Mouse (Mus musculus) hindbrain, embryonic 15.5 days (tissue): ENCODE results near the gene Spa17. TPM values are rescaled to one million over a fixed set of nuclear protein-coding genes. Genes with fewer than 3 reads are reported as not detected.

Experiments
- ATAC-seq: fragments of 200-750 bp; cut with Nextera tagmentation; 2 replicates; pipeline ENCODE4 v1.8.0; 2017; ENCODE audit warnings: low read depth, moderate number of reproducible peaks, moderate TSS enrichment; ENCODE audit not compliant: low FRiP score
- H3K27ac ChIP-seq: fragments of 300-500 bp; sonication (generic); replicated peaks from 2 replicates; pipeline ENCODE4 v1.5.1; 2015; ENCODE audit warnings: mild to moderate bottlenecking, inconsistent platforms
- H3K27me3 ChIP-seq: fragments of 300-500 bp; sonication (generic); 2 replicates; pipeline ENCODE4 v1.6.1; 2015; ENCODE audit warnings: control low read depth, inconsistent platforms
- H3K36me3 ChIP-seq: fragments of 300-500 bp; sonication (generic); 2 replicates; pipeline ENCODE4 v1.6.1; 2015; ENCODE audit warnings: control low read depth, inconsistent platforms
- H3K4me1 ChIP-seq: fragments of 300-500 bp; sonication (generic); replicated peaks from 2 replicates; pipeline ENCODE4 v1.6.1; 2015; ENCODE audit warnings: control low read depth, inconsistent platforms
- H3K4me2 ChIP-seq: fragments of 300-500 bp; sonication (generic); 2 replicates; pipeline ENCODE4 v1.6.1; 2015; ENCODE audit warnings: moderate library complexity, mild to moderate bottlenecking, inconsistent platforms
- H3K4me3 ChIP-seq: fragments of 300-500 bp; sonication (generic); 2 replicates; pipeline ENCODE4 v1.5.1; 2015; ENCODE audit warnings: mild to moderate bottlenecking, inconsistent platforms
- H3K9ac ChIP-seq: fragments of 300-500 bp; sonication (generic); 2 replicates; pipeline ENCODE4 v1.6.1; 2015; ENCODE audit warnings: inconsistent platforms
- H3K9me3 ChIP-seq: fragments of 300-500 bp; sonication (generic); 2 replicates; pipeline ENCODE4 v1.6.1; 2016; ENCODE audit warnings: control low read depth, inconsistent platforms
- WGBS: fragments of 180-500 bp; shearing (Covaris S2); methylation state at CpG from one replicate; pipeline ENCODE4 v1.1.7; 2015; 5-methylcytosine and 5-hydroxymethylcytosine counted together
- polyA plus RNA-seq: library from polyadenylated mRNA; unstranded; fragments of >200 nt; fragmentation: Nextera tagmentation; extraction: Ambion mirVana; gene quantifications from 2 replicates; pipeline ENCODE4 v1.2.1, GENCODE M21; 2015

Gene Spa17
- polyA plus RNA-seq, 1 experiment from 2014 or later: 11.2 TPM

DNA sequence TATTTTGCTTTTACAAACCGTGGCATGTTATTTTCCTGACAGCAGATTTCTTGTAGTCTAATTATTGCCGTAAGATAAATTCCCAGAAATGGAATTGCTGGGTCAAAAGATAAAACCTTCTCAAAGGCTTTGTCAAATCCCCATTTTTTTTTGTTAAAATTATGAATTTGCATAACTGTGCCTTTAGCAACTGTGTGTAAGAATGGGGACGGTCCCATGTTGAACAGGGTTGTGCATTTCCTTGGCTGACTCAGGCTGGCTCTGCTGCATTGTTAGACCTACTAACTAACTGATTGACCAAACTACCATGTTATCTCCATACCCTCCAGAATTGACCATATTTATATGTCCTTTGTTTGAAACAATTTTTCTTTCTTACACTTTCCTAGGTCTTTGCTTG, 20.7 kb upstream of the Spa17 start:
- no peaks in the 10 kb centered on the region for H3K4me1 ChIP-seq
- ATAC-seq: no peak
- no peaks in the 10 kb centered on the region for H3K36me3 ChIP-seq
- H3K9ac ChIP-seq: no peak overlapping the region
- H3K9me3 ChIP-seq: no peaks in the 10 kb centered on the region
- H3K27me3 ChIP-seq: no peaks in the 10 kb centered on the region
- no peak overlapping the region for H3K27ac ChIP-seq
- 89% methylated on average over 3 of the region's 3 CpGs for WGBS
- H3K4me3 ChIP-seq: no peak overlapping the region
- H3K4me2 ChIP-seq: no peak overlapping the region

GRCm38 (mm10) chr9:37632305-37632704, 18.8 kb upstream of the Spa17 start:
- Histone ChIP-seq H3K27ac (no peak overlapping the region), H3K36me3 (no peaks in the 10 kb centered on the region), H3K4me2 (no peak overlapping the region), H3K4me3 (no peak overlapping the region), H3K9me3 (no peaks in the 10 kb centered on the region), H3K9ac (no peak overlapping the region), H3K4me1 (no peaks in the 10 kb centered on the region), H3K27me3 (no peaks in the 10 kb centered on the region)
- ATAC-seq: no peak
- WGBS: 71% methylated on average over 2 of the region's 2 CpGs

- no peaks in the 10 kb centered on the region for H3K36me3 ChIP-seq
- no peak for ATAC-seq
- peaks cover 19% of the 10 kb centered on the region for H3K4me1 ChIP-seq
- H3K4me2 ChIP-seq: no peak overlapping the region
- H3K27ac ChIP-seq: no peak overlapping the region
- no peaks in the 10 kb centered on the region for H3K27me3 ChIP-seq
- WGBS: 88% methylated on average over 2 of the region's 2 CpGs
- H3K9me3 ChIP-seq: no peaks in the 10 kb centered on the region
- no peak overlapping the region for H3K9ac ChIP-seq
- H3K4me3 ChIP-seq: no peak overlapping the region
Observed at GRCm38 (mm10) chr9:37629941-37630340, 16.4 kb upstream of the Spa17 start.

DNA sequence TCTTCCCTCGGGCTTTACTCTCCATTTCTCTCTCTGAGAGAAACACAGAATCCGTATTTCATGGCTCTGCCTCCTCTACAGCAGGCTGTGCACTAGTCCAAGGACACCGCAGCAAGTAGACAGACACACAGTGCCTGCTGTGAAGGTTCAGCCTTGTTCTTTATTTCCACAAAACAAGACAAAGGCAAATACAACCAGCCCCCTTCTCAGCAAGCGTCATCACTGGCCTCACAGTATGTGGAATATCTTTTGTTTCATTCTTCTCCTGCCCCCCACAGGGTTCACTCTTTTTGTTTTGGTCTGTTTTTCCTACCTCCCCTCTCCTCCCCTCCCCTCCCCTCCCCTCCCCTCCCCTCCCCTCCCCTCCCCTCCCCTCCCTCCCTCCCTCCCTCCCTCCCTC, 15.1 kb upstream of the Spa17 start:
- Histone ChIP-seq H3K27ac (no peak overlapping the region), H3K9ac (no peak overlapping the region), H3K9me3 (no peaks in the 10 kb centered on the region), H3K4me3 (no peak overlapping the region), H3K4me1 (peaks cover 22% of the 10 kb centered on the region), H3K36me3 (no peaks in the 10 kb centered on the region), H3K4me2 (no peak overlapping the region), H3K27me3 (no peaks in the 10 kb centered on the region)
- ATAC-seq: no peak
- WGBS: 26% methylated on average over 4 of the region's 4 CpGs

GRCm38 (mm10) chr9:37627263-37627662, 13.7 kb upstream of the Spa17 start:
- H3K9ac ChIP-seq: no peak overlapping the region
- H3K4me1 ChIP-seq: peaks cover 22% of the 10 kb centered on the region
- no peak overlapping the region for H3K27ac ChIP-seq
- H3K9me3 ChIP-seq: no peaks in the 10 kb centered on the region
- no peaks in the 10 kb centered on the region for H3K27me3 ChIP-seq
- no peak overlapping the region for H3K4me3 ChIP-seq
- no peaks in the 10 kb centered on the region for H3K36me3 ChIP-seq
- no peak for ATAC-seq
- WGBS: 90% methylated on average over 1 of the region's 1 CpGs
- no peak overlapping the region for H3K4me2 ChIP-seq

GRCm38 (mm10) chr9:37626103-37626567, 12.6 kb upstream of the Spa17 start:
- H3K4me2 ChIP-seq: peak overlapping the region; percentile 37
- no peaks in the 10 kb centered on the region for H3K36me3 ChIP-seq
- peaks cover 22% of the 10 kb centered on the region for H3K4me1 ChIP-seq
- ATAC-seq: peak; percentile 70
- WGBS: 3% methylated on average over 3 of the region's 3 CpGs
- H3K4me3 ChIP-seq: peak overlapping the region; percentile 12; the same call in 1 of the 2 replicates
- peak overlapping the region; percentile 83 for H3K27ac ChIP-seq
- H3K9me3 ChIP-seq: no peaks in the 10 kb centered on the region
- no peaks in the 10 kb centered on the region for H3K27me3 ChIP-seq
- peak overlapping the region; percentile 12; the same call in 1 of the 2 replicates for H3K9ac ChIP-seq

DNA sequence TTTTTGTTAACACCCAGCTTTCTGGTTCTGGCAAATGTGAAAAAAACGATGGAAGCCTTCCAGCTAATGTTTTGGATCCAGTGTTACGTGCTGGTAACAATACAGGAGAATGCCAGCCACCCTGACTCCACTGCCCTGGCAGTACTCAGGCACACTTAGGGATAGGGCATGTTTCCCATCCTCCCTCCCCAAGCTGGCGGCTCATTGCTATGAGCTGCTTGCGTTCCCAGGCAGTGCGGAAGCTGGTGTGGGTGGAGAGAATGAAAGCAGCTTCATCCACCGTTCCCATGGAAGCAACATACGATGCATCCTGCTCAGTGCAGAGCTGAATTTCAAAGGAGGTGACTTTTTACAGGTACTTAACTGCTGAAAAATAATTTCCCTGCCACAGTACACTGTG, 12.1 kb upstream of the Spa17 start:
- 3% methylated on average over 7 of the region's 7 CpGs for WGBS
- ATAC-seq: peak; percentile 91
- 0 out of 2 replicates have a peak overlapping the region, but pooled peaks have one; percentile 12 for H3K9ac ChIP-seq
- H3K4me3 ChIP-seq: peak overlapping the region; percentile 12; the same call in 1 of the 2 replicates
- H3K36me3 ChIP-seq: no peaks in the 10 kb centered on the region
- peak overlapping the region; percentile 37 for H3K4me2 ChIP-seq
- no peaks in the 10 kb centered on the region for H3K27me3 ChIP-seq
- H3K9me3 ChIP-seq: no peaks in the 10 kb centered on the region
- peaks cover 22% of the 10 kb centered on the region for H3K4me1 ChIP-seq
- peak overlapping the region; percentile 83 for H3K27ac ChIP-seq

DNA sequence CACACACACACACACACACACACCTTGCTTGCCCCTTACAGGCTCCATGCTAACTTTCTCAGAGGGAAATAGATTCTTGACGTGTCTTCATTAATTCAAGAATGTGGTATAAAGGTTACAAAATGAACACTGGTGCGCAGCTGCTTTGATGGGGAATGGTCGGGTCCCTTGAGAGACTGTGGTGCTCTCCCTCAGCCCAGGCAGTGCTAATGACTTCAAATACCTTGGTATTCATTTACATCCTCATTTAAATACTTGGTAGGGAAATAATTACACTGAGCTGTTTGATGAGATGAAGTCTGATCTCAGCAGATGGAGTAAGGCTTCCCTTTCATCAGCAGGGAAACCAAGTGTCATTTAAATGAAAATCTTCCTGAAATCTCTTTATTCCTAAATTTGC, 11.6 kb upstream of the Spa17 start:
- Histone ChIP-seq H3K4me3 (no peak overlapping the region), H3K9me3 (no peaks in the 10 kb centered on the region), H3K4me2 (peak overlapping the region; percentile 37), H3K4me1 (peaks cover 22% of the 10 kb centered on the region), H3K36me3 (no peaks in the 10 kb centered on the region), H3K27ac (peak overlapping the region; percentile 83), H3K27me3 (no peaks in the 10 kb centered on the region), H3K9ac (no peak overlapping the region)
- 21% methylated on average over 3 of the region's 3 CpGs for WGBS
- ATAC-seq: peak; percentile 63; the same call in 1 of the 2 replicates

DNA sequence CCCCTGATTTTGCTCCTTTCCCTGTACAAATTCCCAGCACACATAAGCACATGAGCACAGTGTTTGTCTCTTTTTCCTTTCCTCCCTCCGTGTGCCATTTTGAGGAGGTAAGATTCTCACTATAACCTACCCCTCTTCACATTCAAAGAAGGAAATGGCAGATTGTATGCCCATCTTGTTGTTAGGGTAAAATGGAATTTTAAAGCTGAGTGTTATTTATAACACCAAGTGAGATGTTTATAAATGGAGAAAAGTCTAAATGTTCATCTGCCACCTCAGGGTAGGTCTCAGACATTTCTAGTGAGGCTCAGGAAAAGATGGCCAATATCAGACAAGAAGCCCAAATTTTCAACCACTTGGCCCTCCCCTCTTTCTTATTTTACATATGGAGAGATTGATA, 11.0 kb upstream of the Spa17 start:
- H3K9ac ChIP-seq: no peak overlapping the region
- ATAC-seq: no peak
- H3K9me3 ChIP-seq: no peaks in the 10 kb centered on the region
- H3K27ac ChIP-seq: peak overlapping the region; percentile 83; the same call in 1 of the 2 replicates
- H3K4me1 ChIP-seq: peaks cover 22% of the 10 kb centered on the region
- H3K4me2 ChIP-seq: no peak overlapping the region
- 78% methylated on average over 1 of the region's 1 CpGs for WGBS
- no peak overlapping the region for H3K4me3 ChIP-seq
- H3K36me3 ChIP-seq: no peaks in the 10 kb centered on the region
- no peaks in the 10 kb centered on the region for H3K27me3 ChIP-seq

DNA sequence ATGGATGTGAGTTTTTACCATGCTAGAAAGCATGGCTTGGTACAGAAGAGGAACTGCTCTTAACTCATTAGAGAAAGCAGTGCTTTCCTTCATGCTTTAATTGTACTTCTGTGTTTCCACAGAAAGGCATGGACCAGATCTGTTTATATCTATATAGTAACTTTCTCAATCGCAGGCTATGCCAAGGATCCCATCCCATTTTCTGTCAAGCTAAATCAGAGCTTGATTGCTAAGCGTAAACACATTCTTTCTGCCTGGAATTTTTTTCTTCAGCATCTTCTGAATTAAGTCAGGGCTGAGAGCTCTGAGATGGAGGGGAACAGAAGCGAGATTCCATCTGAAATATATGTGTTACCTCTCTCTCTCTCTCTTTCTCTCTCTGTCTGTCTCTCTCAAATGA, 10.5 kb upstream of the Spa17 start:
- no peak overlapping the region for H3K27ac ChIP-seq
- peaks cover 22% of the 10 kb centered on the region for H3K4me1 ChIP-seq
- H3K9ac ChIP-seq: no peak overlapping the region
- H3K4me2 ChIP-seq: no peak overlapping the region
- no peaks in the 10 kb centered on the region for H3K36me3 ChIP-seq
- ATAC-seq: no peak
- H3K27me3 ChIP-seq: no peaks in the 10 kb centered on the region
- H3K4me3 ChIP-seq: no peak overlapping the region
- no peaks in the 10 kb centered on the region for H3K9me3 ChIP-seq
- 84% methylated on average over 3 of the region's 3 CpGs for WGBS

GRCm38 (mm10) chr9:37621290-37621689, 7.8 kb upstream of the Spa17 start:
- WGBS: 81% methylated on average over 6 of the region's 6 CpGs

GRCm38 (mm10) chr9:37616770-37617169, 3.2 kb upstream of the Spa17 start:
- no peaks in the 10 kb centered on the region for H3K36me3 ChIP-seq
- no peak overlapping the region for H3K4me2 ChIP-seq
- H3K27ac ChIP-seq: no peak overlapping the region
- no peak overlapping the region for H3K4me3 ChIP-seq
- peaks cover 14% of the 10 kb centered on the region for H3K4me1 ChIP-seq
- H3K9ac ChIP-seq: no peak overlapping the region
- no peaks in the 10 kb centered on the region for H3K9me3 ChIP-seq
- WGBS: 64% methylated on average over 2 of the region's 2 CpGs
- H3K27me3 ChIP-seq: no peaks in the 10 kb centered on the region
- no peak for ATAC-seq

More at GRCm38 (mm10) chr9:37621290-37621689, 7.8 kb upstream of the Spa17 start:
- Histone ChIP-seq H3K36me3 (no peaks in the 10 kb centered on the region), H3K9me3 (no peaks in the 10 kb centered on the region), H3K4me3 (no peak overlapping the region), H3K27me3 (no peaks in the 10 kb centered on the region), H3K4me1 (peaks cover 16% of the 10 kb centered on the region), H3K4me2 (no peak overlapping the region), H3K27ac (no peak overlapping the region), H3K9ac (no peak overlapping the region)
- ATAC-seq: no peak

DNA sequence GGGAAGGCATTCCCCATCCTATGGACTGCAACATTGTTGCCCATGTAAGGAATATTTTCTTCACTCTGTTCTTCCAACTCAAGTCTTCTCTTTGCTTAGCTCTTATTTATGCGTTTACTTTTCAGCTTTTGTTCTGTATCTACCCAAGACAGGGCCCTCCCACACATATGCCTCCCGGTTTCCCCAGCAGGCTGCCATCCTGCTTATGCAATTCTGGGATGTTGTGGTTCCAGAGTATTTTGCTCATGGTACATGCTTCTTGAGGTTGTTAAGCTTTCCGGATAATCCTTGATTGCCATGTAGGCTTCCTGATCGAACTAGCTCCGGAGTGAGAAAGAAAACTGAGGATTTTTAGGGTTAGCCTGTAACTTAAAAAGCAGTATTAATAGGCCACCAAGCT, 1.7 kb upstream of the Spa17 start:
- no peak overlapping the region for H3K9ac ChIP-seq
- H3K4me1 ChIP-seq: peaks cover 14% of the 10 kb centered on the region
- H3K9me3 ChIP-seq: no peaks in the 10 kb centered on the region
- H3K27me3 ChIP-seq: no peaks in the 10 kb centered on the region
- no peaks in the 10 kb centered on the region for H3K36me3 ChIP-seq
- no peak overlapping the region for H3K4me2 ChIP-seq
- no peak overlapping the region for H3K27ac ChIP-seq
- ATAC-seq: no peak
- H3K4me3 ChIP-seq: no peak overlapping the region
- WGBS: 72% methylated on average over 5 of the region's 5 CpGs
